Mouse (Mus musculus): Measurements from ENCODE around the gene Frat1.
A peak's percentile ranks its signal among the peaks of the same experiment; 100 is the strongest.

The Frat1 gene

GRCm38 (mm10) chr19:41829381-41830105 is at the start of gene Frat1:
Gene Frat1 (plus strand): TSS chr19:41829970.
- DNase-seq (ENCODE audit: low spot score), result peak; percentile 88

GRCm38 (mm10) chr19:41786896-41787295 is 42.9 kb upstream of the Frat1 start:
- DNase-seq (ENCODE audit: low spot score), result no peak

DNA sequence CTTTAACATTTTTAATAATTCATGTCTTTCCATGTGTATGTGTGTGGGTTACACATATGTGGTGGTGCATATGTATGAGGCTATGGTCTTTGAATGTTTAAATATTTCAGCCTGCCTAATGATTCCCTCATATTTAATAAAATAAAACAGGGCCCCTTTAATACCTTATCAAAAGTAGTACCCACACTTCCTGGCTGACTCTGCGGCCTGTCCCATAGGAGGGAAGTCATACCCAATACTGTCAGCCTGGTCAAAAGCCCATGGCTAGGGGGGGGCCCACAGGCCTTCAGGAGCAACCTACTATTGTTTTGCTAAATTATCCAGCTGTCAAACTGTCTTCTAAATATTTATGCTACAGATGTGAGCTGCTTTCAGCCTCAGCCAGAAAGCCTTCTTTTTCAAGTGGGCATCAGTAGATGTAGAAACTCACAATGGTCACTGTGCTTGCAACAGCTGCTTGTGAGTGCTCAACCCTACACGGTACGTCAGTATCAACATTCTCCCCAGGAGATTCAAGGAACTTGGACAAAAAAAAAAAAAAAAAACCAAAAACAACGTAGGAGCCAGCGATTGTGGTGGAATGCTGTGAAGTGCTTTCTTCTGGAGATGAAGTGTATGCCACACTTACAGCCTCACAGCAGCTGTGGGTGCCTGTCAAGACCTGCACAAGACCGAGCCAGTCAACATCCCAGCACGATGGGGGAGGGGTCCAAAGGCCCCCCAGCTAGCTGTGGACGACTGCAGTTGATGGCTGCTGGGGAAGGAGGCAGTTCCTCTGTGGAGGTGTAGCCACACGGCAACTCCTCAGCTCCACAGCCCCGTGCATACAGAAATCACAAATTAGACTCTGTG is 40.4 kb upstream of the Frat1 start:
- no peak for DNase-seq (ENCODE audit: low spot score)

- DNase-seq (ENCODE audit: low spot score), result no peak
Measured at GRCm38 (mm10) chr19:41791384-41791783, 38.4 kb upstream of the Frat1 start.

GRCm38 (mm10) chr19:41792934-41793486 is 36.8 kb upstream of the Frat1 start:
- no peak for DNase-seq (ENCODE audit: low spot score)

GRCm38 (mm10) chr19:41794017-41794416 is 35.8 kb upstream of the Frat1 start:
- DNase-seq (ENCODE audit: low spot score), result no peak

DNA sequence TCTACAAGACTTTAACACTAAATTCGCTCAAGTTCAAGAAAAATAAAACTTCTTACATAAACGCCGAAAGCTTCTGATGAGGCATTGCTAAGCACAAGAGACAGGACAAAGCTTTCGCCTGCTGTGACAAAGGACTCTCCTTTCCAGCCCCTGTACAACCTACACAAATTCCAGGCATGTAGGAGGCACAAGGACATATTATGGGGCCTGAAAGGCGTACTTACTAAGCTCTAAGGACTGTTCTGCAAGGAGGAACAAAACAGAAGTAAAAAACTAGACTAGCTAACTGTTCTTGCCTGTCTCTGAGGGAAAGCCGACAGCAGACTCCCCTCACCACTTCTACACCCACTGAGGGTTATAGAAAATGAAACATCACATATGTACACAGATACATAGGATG is 34.9 kb upstream of the Frat1 start:
- no peak for DNase-seq (ENCODE audit: low spot score)

GRCm38 (mm10) chr19:41796148-41796760 is 33.5 kb upstream of the Frat1 start:
- DNase-seq (ENCODE audit: low spot score), result no peak

DNA sequence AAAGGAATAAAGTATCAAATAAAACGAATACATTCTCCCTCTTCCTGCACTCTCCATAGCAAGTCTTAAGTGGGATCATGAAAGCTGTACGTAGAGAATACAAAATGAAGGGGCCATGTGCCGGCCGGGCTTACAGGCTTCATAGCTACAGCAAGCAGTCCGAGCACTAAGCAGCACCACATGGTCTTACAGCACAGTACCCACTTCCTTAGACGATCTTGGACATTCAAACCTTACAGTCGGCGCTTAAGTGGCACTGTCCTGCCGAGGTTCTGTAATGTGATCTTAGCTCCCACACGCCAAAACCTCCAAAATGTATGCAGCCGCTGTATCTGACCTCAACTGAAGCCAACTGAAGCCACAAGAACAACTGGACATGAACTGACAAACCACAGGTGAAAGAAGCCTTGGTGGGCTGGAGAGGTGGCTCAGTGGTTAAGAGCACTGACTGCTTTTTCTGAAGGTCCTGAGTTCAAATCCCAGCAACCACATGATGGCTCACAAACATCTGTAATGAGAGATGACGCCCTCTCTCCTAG is 32.9 kb upstream of the Frat1 start:
- DNase-seq (ENCODE audit: low spot score), result no peak

DNA sequence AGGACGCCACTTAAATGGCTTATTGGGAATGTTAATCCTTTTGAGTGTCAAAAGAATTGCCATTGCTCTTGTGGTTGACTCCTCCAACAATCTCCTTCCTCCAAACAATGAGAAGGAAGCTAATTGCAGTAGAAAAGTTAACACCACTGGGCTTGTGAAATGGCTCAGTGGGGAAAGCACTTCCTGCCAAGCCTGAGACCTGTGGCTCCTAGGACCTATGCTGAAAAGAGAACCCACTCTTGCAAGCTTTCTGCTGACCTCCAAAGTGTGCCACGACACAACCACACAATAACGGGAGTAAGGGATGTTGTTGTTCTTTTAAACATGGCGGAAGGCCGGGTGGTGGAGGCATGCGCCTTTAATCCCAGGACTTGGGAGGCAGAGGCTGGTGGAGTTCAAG is 32.2 kb upstream of the Frat1 start:
- DNase-seq (ENCODE audit: low spot score), result no peak

GRCm38 (mm10) chr19:41800451-41800850 is 29.3 kb upstream of the Frat1 start:
- no peak for DNase-seq (ENCODE audit: low spot score)

- no peak for DNase-seq (ENCODE audit: low spot score)
Measured at GRCm38 (mm10) chr19:41800986-41801741, 28.6 kb upstream of the Frat1 start.

DNA sequence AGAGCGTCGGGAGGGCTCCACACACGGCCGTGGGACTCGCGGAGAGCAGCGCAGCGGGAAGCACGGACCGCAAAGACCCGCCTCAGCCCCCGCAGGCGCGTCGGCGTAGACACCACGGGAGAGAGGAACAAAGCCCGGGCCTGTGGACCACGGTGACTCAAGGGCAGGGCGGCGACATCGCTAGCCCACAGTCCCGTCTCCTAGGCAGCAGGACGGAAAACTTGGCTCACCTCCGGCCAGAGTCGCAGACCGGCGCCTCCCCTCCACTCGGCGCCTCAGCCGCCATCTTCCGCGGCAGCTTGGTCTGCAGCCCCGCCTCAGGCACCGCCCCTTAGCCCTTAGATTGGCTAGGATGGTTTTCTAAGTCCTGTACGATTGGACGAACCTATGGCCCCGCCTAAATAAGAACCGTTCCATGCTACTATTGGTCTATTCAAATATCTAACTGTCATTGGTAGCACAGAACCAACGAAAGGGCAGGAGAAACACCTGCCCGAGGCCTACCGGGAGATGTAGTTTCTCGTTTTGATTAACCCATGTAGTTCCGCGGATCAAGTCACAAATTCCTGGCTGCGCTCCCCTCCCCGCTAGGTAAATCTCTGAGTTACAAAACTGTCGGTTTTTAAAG is 27.9 kb upstream of the Frat1 start, which contains the start of gene Arhgap19:
Gene Arhgap19, minus strand, starts transcription at position 306 of the 628 bp plus-strand sequence.
- peak; percentile 92 for DNase-seq (ENCODE audit: low spot score)

- DNase-seq (ENCODE audit: low spot score), result peak; percentile 82
Measured at GRCm38 (mm10) chr19:41803322-41803721, 26.4 kb upstream of the Frat1 start.

GRCm38 (mm10) chr19:41805831-41806230 is 23.9 kb upstream of the Frat1 start:
- peak; percentile 22 for DNase-seq (ENCODE audit: low spot score)

DNA sequence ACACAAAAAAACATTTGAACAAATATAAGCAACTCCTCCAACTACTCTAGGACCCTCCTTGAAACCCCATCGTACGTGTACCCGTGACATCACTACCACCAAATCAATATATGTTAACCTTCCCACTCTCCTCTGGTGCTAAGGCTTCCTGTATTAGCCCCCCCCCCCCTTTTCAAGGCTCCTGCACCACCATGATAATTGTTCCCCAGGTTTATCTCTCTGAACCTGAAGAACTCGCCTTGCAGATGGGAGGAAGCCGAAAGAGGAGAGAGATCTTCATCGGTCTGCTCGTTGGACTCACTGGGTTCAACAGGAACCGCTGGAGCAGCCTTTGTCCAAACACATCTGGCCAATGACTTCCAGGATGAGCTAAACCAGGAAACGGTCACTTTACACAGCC is 22.3 kb upstream of the Frat1 start:
- no peak for DNase-seq (ENCODE audit: low spot score)

DNA sequence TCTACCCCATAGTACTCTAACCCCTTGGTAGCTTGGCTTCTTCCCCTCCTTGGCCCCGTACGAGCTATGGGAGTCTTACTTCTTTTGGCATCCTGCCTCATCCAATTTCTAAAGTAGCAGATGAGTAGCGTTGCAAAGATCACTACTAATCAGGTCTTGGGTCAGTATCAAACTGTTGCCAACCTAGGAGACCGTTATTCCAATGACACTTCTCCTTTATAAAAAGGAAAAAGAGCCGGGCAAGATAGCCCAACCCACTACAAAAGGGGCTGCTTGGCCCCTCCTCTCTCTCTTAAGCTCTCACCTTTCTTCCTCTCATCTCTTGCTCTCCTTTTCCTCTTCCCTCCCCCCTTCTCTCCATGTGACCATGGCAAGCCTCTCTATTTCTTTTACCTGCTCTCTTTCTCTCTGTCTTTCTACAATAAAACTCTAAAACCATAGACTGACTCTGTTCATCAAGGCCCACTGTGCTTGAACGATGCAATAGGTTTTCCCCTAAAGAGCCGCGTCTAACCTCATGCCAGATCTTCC is 21.6 kb upstream of the Frat1 start:
- DNase-seq (ENCODE audit: low spot score), result no peak

- no peak for DNase-seq (ENCODE audit: low spot score)
Measured at GRCm38 (mm10) chr19:41810074-41810473, 19.7 kb upstream of the Frat1 start.

DNA sequence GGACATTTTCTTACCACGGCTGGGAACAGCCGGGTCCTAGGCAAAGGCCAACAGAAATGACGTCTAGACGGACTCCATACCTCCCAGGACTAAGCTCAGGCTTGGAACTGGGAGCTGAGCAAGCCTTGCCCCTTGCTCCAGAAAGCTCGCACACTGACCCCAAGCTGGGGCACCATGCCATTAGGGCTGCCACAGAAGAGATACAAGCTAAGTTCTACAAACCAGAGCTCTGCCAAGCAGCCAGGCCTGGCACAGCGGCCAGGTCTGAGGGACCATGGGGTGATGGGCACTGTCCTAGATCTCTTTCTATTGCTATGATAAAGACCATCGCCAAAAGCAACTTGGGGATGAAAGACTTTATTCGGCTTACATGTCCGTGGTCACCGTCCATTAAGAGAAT is 17.2 kb upstream of the Frat1 start:
- no peak for DNase-seq (ENCODE audit: low spot score)

- no peak for DNase-seq (ENCODE audit: low spot score)
Measured at GRCm38 (mm10) chr19:41813374-41813773, 16.4 kb upstream of the Frat1 start.

DNA sequence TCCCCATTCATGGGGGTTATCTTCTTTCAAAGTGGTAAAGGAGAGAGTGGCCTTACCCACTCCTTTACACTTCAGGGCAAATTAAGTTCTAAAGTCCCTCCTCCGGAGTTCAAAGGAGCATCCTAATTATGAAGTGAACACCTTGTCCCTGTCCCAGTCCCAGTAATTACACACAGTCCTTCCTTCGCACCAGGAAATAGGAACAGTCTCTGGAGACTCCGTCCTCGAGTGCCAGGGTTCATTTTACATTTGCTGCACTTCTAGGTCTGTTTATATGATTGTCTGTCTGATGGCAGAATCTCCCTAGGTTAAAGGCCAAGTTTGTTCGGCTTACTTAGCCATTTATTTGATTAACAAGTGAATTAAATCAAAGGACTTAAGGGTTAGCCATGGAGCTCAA is 13.4 kb upstream of the Frat1 start:
- no peak for DNase-seq (ENCODE audit: low spot score)
